Mouse (Mus musculus): ENCODE data around the gene Zfp804b. TPM values are rescaled to one million over a fixed set of nuclear protein-coding genes. Genes with fewer than 3 reads are reported as not detected.
"Not testable (repeated sequence)": the region's sequence is repeated elsewhere in the genome, so short reads cannot be mapped to it uniquely, and the experiment has no call there.

Zfp804b gene
- 0.28 and 0.60 TPM in 2 replicates for polyA plus RNA-seq (2016; fragmentation: Nextera tagmentation; extraction: Ambion mirVana)

DNA sequence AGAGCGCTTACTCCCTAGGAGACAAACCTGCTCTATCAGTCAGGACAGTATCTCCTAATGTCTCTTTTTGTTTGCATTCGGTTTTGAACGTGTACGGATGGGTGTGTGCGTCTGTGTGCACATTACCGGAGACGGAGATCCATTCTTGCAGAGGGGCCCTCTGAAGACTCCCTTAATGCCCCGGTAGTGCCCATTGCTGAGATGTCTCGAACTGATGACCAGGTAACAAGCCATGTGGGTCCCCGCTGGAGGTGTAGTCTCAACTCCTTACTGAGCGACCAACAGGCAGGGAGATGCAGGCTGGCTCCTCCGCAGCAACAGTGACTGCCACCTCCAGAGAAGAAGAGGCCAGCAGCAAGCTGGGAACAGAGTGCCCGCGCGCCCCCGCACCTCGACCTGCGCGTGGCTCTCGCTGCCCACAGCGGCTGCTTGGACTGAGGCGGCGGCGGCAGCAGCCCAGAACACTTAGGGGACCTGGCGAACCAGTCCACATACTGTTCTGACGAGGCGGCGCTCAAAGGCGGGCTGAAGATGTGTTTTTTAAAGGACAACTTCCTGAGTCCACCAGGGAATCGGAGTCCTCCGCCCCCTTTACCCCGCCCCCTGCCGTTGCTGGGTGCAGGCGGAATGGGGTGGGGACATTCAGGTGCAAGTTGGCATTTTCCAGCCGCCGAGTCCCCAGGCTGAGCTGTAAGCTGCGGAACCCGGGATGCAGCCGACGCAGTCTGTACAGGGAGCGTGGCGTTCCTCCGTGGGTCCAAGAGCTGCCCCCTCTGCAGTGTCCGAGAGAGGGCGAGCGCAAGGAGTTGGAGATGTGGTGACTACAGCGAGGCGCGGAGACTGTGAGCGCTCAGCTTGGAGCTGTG, at the start of gene Zfp804b:
Zfp804b (minus strand) TSS at position 612 of the 866 bp plus-strand sequence.
- no peaks in the 10 kb centered on the region for H3K27me3 ChIP-seq
- H3K4me1 ChIP-seq = 0 out of 2 replicates have a peak, but pooled peaks cover 7% of the 10 kb centered on the region
- under 1% methylated on average over 50 of the region's 50 CpGs for WGBS
- H3K9ac ChIP-seq = peak within 1 kb of the TSS; percentile 54
- H3K9me3 ChIP-seq = no peaks in the 10 kb centered on the region
- H3K4me3 ChIP-seq (replicated peaks) = peak within 1 kb of the TSS; percentile 61
- H3K27ac ChIP-seq = no peak within 1 kb of the TSS
- no peaks in the 10 kb centered on the region for H3K36me3 ChIP-seq (replicated peaks)
- peak within 1 kb of the TSS; percentile 95 for H3K4me2 ChIP-seq
- peak; percentile 91 for ATAC-seq (ENCODE audit: low FRiP score)

DNA sequence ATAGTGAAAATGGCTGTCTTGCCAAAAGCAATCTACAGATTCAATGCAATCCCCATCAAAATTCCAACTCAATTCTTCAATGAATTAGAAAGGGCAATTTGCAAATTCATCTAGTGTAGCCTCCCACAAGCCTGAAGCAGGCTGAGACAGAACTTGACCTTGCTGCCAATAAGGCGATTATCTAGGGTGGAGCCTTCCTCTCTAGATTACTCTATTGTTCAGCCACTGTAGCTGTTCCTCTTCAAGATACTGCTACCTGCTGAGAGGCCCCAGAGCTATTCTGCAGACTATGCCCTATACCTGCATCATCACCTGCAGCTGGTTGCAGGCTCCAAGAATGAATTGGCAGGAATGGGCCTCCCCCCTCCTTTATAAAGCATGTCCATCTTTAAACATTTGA, 20.1 kb upstream of the Zfp804b start:
- not testable (repeated sequence) for H3K9me3 ChIP-seq; H3K27me3 ChIP-seq; H3K9ac ChIP-seq; H3K4me2 ChIP-seq; H3K4me1 ChIP-seq; H3K36me3 ChIP-seq (replicated peaks); ATAC-seq (ENCODE audit: low FRiP score); H3K27ac ChIP-seq; H3K4me3 ChIP-seq (replicated peaks)
- WGBS = 90% methylated on average over 1 of the region's 1 CpGs

DNA sequence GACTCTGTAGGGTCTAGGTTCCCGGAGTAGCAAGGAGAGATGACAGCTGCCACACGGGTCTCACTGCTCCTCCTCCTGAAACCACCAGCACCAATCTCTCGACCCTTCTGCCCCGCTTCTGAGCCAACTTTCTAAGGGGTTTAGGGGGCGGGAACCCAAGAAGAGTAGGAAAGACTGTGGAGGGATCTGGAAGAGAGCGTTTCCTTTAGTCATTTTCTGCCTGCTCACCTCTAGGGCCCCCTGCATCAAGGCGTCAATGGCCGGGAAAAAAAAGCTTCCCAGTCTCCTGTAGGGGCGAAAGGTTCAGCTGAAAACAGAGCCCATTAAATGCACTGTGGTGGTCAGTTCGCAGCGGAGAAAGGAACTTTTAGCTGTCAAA, 444 bp upstream of the Zfp804b start:
- peak overlapping the region; percentile 95 for H3K4me2 ChIP-seq
- ATAC-seq (ENCODE audit: low FRiP score) = peak; percentile 55; the same call in 1 of the 2 replicates
- H3K9me3 ChIP-seq = no peaks in the 10 kb centered on the region
- peak overlapping the region; percentile 61 for H3K4me3 ChIP-seq (replicated peaks)
- H3K4me1 ChIP-seq = 0 out of 2 replicates have a peak, but pooled peaks cover 7% of the 10 kb centered on the region
- H3K9ac ChIP-seq = peak overlapping the region; percentile 54
- no peak overlapping the region for H3K27ac ChIP-seq
- H3K36me3 ChIP-seq (replicated peaks) = no peaks in the 10 kb centered on the region
- 0% methylated on average over 11 of the region's 11 CpGs for WGBS
- no peaks in the 10 kb centered on the region for H3K27me3 ChIP-seq

DNA sequence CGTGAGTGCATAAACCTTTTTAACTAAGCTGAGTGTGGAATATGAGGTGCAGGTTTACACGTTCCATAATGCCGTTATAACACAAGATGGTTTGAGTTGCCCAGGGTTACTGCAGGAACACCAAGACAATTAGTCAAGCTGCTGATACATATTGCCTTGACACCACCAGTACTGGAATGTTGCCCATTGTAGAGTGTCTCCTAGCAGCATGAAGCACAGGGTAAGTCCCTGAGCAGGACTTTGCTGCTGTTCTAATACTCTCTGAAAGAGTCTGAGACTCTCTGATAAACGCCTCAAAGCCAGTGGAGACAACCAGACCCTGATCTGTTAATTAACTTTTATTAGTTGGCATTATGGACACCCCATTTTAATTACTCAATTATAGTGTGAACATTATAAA, 19.0 kb downstream of the Zfp804b start:
- Histone ChIP-seq H3K4me1 (no peaks in the 10 kb centered on the region), H3K4me3 (replicated peaks) (no peak overlapping the region), H3K36me3 (replicated peaks) (no peaks in the 10 kb centered on the region), H3K9me3 (no peaks in the 10 kb centered on the region), H3K9ac (no peak overlapping the region), H3K27ac (no peak overlapping the region), H3K4me2 (no peak overlapping the region), H3K27me3 (no peaks in the 10 kb centered on the region)
- WGBS = 74% methylated on average over 4 of the region's 4 CpGs
- no peak for ATAC-seq (ENCODE audit: low FRiP score)

DNA sequence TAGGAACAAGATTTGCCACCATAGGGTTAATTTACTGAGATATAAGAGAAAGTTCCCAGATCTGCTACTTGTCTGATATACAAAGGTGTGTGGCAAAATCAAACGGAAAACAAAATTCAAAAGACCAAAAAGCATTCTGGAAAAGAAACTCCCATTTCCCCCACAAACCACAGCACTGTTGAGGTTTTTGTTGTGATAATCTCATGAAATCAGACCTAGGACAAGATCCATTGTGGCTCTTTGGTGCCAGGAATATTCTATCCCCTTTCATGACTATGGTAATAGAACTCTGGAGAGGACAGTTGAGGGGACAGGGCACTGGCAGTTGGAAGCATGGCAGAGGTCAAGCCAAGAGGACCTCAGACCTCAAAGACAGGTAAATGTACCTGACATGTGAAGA, 40.7 kb downstream of the Zfp804b start, which contains the start of gene Tex47:
Tex47 (plus strand) TSS at position 301 of the 400 bp plus-strand sequence.
- 94% methylated on average over 1 of the region's 1 CpGs for WGBS
- H3K27me3 ChIP-seq = no peaks in the 10 kb centered on the region
- no peaks in the 10 kb centered on the region for H3K4me1 ChIP-seq
- H3K4me3 ChIP-seq (replicated peaks) = no peak within 1 kb of the TSS
- no peak for ATAC-seq (ENCODE audit: low FRiP score)
- H3K36me3 ChIP-seq (replicated peaks) = no peaks in the 10 kb centered on the region
- no peak within 1 kb of the TSS for H3K27ac ChIP-seq
- no peak within 1 kb of the TSS for H3K9ac ChIP-seq
- no peak within 1 kb of the TSS for H3K4me2 ChIP-seq
- no peaks in the 10 kb centered on the region for H3K9me3 ChIP-seq

DNA sequence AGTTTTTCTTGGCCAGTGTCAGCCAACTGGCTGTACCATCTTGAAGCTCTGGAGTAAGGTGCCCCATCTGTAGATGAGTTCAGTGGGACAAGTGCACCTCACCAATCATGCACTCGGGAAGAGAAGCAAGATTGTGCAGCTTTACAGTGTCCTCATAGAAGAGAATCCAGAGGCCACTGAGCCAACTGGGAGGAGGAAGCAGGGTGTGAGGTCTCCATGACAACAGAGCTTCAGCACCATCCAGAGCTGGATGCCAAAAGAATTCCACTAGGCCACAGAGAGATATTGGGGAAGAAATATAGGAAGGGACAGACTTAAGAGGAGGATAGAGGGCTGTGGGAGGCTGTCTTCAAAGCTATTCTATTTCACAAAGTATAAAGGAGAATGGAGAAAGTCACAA, 41.6 kb downstream of the Zfp804b start:
- Histone ChIP-seq H3K27ac (no peak overlapping the region), H3K36me3 (replicated peaks) (no peaks in the 10 kb centered on the region), H3K27me3 (no peaks in the 10 kb centered on the region), H3K9ac (no peak overlapping the region), H3K4me1 (no peaks in the 10 kb centered on the region), H3K4me3 (replicated peaks) (no peak overlapping the region), H3K4me2 (no peak overlapping the region), H3K9me3 (no peaks in the 10 kb centered on the region)
- 71% methylated on average over 1 of the region's 1 CpGs for WGBS
- ATAC-seq (ENCODE audit: low FRiP score) = no peak

DNA sequence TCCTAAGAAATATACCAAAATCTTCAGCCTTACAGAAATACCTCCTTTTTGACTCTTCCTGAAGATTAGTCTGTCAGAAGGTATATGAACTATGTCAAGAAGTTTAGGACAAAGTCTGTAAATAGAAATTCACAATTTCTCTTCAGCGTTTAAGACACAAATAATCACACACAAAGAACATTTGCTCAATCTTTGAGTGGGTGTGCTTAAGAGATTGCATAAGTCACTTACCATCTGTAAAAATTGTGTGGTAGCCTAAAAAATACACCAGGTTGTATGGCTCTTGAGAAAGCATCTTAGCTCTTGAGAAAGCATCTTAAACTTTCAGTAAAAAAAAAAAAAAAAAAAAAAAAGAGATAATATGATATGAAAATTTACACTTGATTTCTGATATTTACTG, 60.2 kb downstream of the Zfp804b start:
- H3K4me3 ChIP-seq (replicated peaks) = no peak overlapping the region
- no peak overlapping the region for H3K9ac ChIP-seq
- H3K27ac ChIP-seq = no peak overlapping the region
- no peak overlapping the region for H3K4me2 ChIP-seq
- H3K36me3 ChIP-seq (replicated peaks) = no peaks in the 10 kb centered on the region
- H3K4me1 ChIP-seq = no peaks in the 10 kb centered on the region
- WGBS = 91% methylated on average over 1 of the region's 1 CpGs
- H3K27me3 ChIP-seq = no peaks in the 10 kb centered on the region
- H3K9me3 ChIP-seq = no peaks in the 10 kb centered on the region
- no peak for ATAC-seq (ENCODE audit: low FRiP score)

DNA sequence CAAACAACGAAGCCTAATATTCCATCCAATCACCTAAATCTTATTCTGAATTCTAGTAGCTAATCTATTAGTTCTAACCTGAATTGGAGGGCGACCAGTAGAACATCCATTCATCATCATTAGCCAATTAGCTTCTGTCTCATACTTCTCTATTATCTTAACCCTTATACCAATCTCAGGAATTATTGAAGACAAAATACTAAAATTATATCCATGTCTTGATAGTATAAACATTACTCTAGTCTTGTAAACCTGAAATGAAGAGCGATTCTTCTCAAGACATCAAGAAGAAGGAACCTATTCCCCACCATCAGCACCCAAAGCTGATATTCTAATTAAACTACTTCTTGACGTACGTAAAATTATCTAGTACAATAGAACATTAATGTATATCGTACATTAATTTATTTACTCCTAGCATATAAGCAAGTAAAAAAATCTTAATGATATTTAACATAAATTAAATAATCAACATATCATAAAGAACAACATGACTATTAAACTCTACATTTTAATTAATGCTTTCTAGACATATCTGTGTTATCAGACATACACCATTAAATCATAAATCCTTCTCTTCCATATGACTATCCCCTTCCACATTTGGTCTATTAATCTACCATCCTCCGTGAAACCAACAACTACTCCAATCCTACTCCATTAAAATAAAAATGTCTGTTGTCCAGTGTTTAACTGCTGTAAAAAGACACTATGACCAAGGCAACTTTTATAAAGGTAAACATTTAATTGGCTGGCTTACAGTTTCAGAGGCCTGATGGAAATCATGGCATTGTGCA, 67.7 kb downstream of the Zfp804b start:
- Histone ChIP-seq H3K9ac (no peak overlapping the region), H3K4me2 (no peak overlapping the region), H3K9me3 (no peaks in the 10 kb centered on the region), H3K4me1 (no peaks in the 10 kb centered on the region), H3K36me3 (replicated peaks) (no peaks in the 10 kb centered on the region), H3K27me3 (no peaks in the 10 kb centered on the region), H3K4me3 (replicated peaks) (no peak overlapping the region), H3K27ac (no peak overlapping the region)
- ATAC-seq (ENCODE audit: low FRiP score) = no peak
- WGBS = 90% methylated on average over 7 of the region's 7 CpGs

DNA sequence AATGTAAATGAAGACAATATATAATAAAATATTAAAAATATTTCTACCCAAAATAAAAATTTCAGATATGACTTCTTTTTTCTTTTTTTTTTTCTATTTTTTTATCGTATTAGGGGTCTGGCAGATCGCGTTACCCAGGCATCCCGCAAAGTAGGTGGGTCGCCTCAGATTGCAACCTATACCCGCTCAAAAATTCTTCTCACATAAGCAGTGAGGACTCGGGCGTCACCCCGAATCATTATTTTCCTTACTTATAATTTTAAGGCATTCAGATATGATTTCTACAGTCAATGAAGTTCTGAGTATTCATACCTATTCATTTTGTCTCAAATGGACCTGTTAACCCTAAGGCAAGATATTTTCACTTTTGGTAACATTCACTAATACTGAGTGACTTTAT, 167.0 kb downstream of the Zfp804b start:
- H3K4me1 ChIP-seq = no peaks in the 10 kb centered on the region
- H3K4me3 ChIP-seq (replicated peaks) = no peak overlapping the region
- H3K27me3 ChIP-seq = no peaks in the 10 kb centered on the region
- H3K27ac ChIP-seq = no peak overlapping the region
- WGBS = 93% methylated on average over 9 of the region's 9 CpGs
- no peak overlapping the region for H3K4me2 ChIP-seq
- H3K9ac ChIP-seq = no peak overlapping the region
- no peaks in the 10 kb centered on the region for H3K9me3 ChIP-seq
- H3K36me3 ChIP-seq (replicated peaks) = no peaks in the 10 kb centered on the region
- no peak for ATAC-seq (ENCODE audit: low FRiP score)

DNA sequence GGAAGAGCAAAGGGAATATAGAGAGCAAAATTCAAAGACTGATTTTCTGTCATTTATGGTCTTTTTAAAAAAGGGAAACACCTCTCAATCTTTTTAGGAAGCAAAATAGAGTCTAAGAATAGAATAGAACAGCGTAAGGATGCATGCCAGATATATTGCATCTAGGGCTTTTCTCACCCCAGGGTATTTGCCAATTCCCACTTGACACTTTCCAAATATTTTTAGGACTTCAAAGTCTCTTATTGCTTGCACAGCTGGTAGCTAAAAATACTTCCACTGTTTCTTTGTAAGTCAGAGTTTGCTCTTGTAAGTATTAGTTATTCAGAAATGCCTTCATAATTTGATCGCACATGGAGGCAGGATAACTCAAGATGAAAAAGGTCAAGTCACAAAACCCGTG, 204.9 kb downstream of the Zfp804b start:
- H3K4me2 ChIP-seq = no peak overlapping the region
- H3K9ac ChIP-seq = no peak overlapping the region
- H3K4me3 ChIP-seq (replicated peaks) = no peak overlapping the region
- H3K27ac ChIP-seq = no peak overlapping the region
- no peaks in the 10 kb centered on the region for H3K27me3 ChIP-seq
- no peak for ATAC-seq (ENCODE audit: low FRiP score)
- no peaks in the 10 kb centered on the region for H3K9me3 ChIP-seq
- 84% methylated on average over 3 of the region's 3 CpGs for WGBS
- H3K4me1 ChIP-seq = no peaks in the 10 kb centered on the region
- H3K36me3 ChIP-seq (replicated peaks) = no peaks in the 10 kb centered on the region

DNA sequence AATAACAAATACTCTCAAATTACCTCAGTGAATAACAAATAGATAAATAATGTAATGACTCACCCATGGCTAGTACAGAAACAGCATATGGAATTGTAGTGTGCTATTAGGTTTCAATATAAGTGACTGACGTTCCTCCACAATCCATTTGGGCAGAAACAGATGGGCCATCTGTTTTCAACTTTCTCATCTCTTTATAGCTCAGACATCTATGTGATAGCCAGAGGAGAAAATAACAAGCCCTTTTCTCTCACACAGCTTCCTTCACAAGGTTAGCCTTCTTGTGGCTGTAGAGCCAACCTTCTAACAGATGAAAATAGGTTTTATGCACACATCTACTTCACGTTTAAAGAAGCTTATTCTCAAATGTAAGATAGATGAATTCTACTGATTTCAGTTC, 242.2 kb downstream of the Zfp804b start:
- H3K4me3 ChIP-seq (replicated peaks) = no peak overlapping the region
- no peak overlapping the region for H3K9ac ChIP-seq
- H3K9me3 ChIP-seq = no peaks in the 10 kb centered on the region
- H3K27me3 ChIP-seq = no peaks in the 10 kb centered on the region
- WGBS = 61% methylated on average over 2 of the region's 2 CpGs
- H3K36me3 ChIP-seq (replicated peaks) = no peaks in the 10 kb centered on the region
- no peaks in the 10 kb centered on the region for H3K4me1 ChIP-seq
- no peak overlapping the region for H3K4me2 ChIP-seq
- ATAC-seq (ENCODE audit: low FRiP score) = no peak
- H3K27ac ChIP-seq = no peak overlapping the region

DNA sequence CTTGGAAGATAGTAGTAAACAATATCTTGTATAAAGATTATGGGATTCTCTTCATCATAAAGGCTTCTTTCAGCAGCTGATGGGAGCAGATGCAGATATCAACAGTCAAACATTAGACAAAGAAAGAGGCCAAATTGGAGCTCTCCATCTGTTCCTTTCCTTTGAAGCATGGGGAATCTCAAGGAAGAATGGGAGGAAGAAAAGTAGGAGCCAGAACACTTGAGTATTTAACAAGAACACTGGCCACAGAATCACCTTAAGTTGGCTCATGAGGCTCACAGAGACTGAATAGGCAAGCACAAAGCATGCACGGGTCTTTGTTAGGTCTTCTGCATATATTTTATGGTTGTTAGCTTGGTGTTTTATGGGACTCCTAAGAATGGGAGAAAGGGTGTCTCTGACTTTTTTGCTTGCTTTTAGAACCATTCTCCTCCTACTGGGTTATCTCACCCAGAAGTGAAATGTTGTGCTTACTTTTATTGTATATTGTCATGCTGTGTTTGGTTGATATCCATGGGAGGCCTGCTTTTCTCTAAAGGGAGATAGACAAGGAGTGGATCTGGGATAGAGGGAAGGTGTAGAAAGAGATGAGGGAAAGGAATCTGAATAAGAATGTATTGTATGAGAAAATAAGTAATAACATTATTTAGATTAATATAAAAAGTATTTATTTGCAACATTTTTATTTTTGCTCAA, 270.5 kb downstream of the Zfp804b start:
- Histone ChIP-seq H3K9ac (no peak overlapping the region), H3K4me2 (no peak overlapping the region), H3K27ac (no peak overlapping the region), H3K4me1 (no peaks in the 10 kb centered on the region), H3K36me3 (replicated peaks) (no peaks in the 10 kb centered on the region), H3K4me3 (replicated peaks) (no peak overlapping the region), H3K9me3 (no peaks in the 10 kb centered on the region), H3K27me3 (no peaks in the 10 kb centered on the region)
- no peak for ATAC-seq (ENCODE audit: low FRiP score)
- 44% methylated on average over 1 of the region's 1 CpGs for WGBS
